Mouse (Mus musculus) hindbrain, postnatal 0 days (tissue): ENCODE results near the gene Rln3. TPM values are rescaled to one million over a fixed set of nuclear protein-coding genes. Genes with fewer than 3 reads are reported as not detected.
A peak's percentile ranks its signal among the peaks of the same experiment; 100 is the strongest.

ENCODE experiments used
- ATAC-seq: fragments of 200-750 bp; cut with Nextera tagmentation; 2 replicates; pipeline ENCODE4 v1.8.0; 2017; ENCODE audit warnings: mild to moderate bottlenecking, moderate TSS enrichment, moderate library complexity
- DNase-seq: peaks from one replicate; pipeline ENCODE4 v3.0.0-alpha.2; 2015; ENCODE audit warnings: low spot score
- H3K27ac ChIP-seq: fragments of 300-500 bp; sonication (generic); 2 replicates; pipeline ENCODE4 v1.5.1; 2014; ENCODE audit warnings: mild to moderate bottlenecking
- H3K27me3 ChIP-seq: fragments of 300-500 bp; sonication (generic); 2 replicates; pipeline ENCODE4 v1.6.1; 2014; ENCODE audit warnings: low read length, mixed read lengths; ENCODE audit not compliant: insufficient read depth
- H3K36me3 ChIP-seq: fragments of 300-500 bp; sonication (generic); 2 replicates; pipeline ENCODE4 v1.6.1; 2014; ENCODE audit warnings: low read length, mixed read lengths; ENCODE audit not compliant: insufficient read depth
- H3K4me1 ChIP-seq: fragments of 300-500 bp; sonication (generic); 2 replicates; pipeline ENCODE4 v1.6.1; 2014; ENCODE audit warnings: antibody characterized with exemption, low read length, mixed read lengths; ENCODE audit not compliant: insufficient read depth
- H3K4me2 ChIP-seq: fragments of 300-500 bp; sonication (generic); 2 replicates; pipeline ENCODE4 v1.6.1; 2014; ENCODE audit warnings: low read depth, mild to moderate bottlenecking, low read length, moderate library complexity, mixed read lengths
- H3K4me3 ChIP-seq: fragments of 300-500 bp; sonication (generic); 2 replicates; pipeline ENCODE4 v1.5.1; 2014; ENCODE audit warnings: low read length
- H3K9ac ChIP-seq: fragments of 300-500 bp; sonication (generic); replicated peaks from 2 replicates; pipeline ENCODE4 v1.6.1; 2014; ENCODE audit warnings: mild to moderate bottlenecking, low read length, moderate library complexity, mixed read lengths
- H3K9me3 ChIP-seq: fragments of 300-500 bp; sonication (generic); 2 replicates; pipeline ENCODE4 v1.6.1; 2016; ENCODE audit warnings: low read length, mixed read lengths
- CTCF ChIP-seq: IDR thresholded peaks from 2 replicates; pipeline ENCODE4 v1.5.1; 2016; ENCODE audit warnings: antibody characterized with exemption, control low read depth, low read depth
- WGBS: fragments of 180-500 bp; shearing (Covaris S2); extraction: QIAGEN DNeasy Blood & Tissue Kit; methylation state at CpG from one replicate; pipeline ENCODE4 v1.1.7; 2014; 5-methylcytosine and 5-hydroxymethylcytosine counted together
- polyA plus RNA-seq: library from polyadenylated mRNA; unstranded; fragments of >200 nt; fragmentation: Nextera tagmentation; extraction: Ambion mirVana; gene quantifications from 2 replicates; pipeline ENCODE4 v1.2.1, GENCODE M21; 2015
- total RNA-seq: library from RNA; depleted of rRNA; stranded (reverse); fragments of >200 nt; gene quantifications from 2 replicates; pipeline ENCODE4 v1.2.3, GENCODE M21; 2014

Rln3 gene
- total and polyA plus RNA-seq, 2 experiments from 2014 or later: 6.6 to 18.8 TPM

GRCm38 (mm10) chr8:84004533-84005201, 40.1 kb downstream of the Rln3 start:
- Histone ChIP-seq H3K27ac (peak overlapping the region; percentile 78), H3K9ac (peak overlapping the region; percentile 61), H3K36me3 (peaks cover 4% of the 10 kb centered on the region; the same call in 1 of the 2 replicates), H3K4me3 (peak overlapping the region; percentile 54), H3K27me3 (no peaks in the 10 kb centered on the region), H3K9me3 (no peaks in the 10 kb centered on the region), H3K4me1 (0 out of 2 replicates have a peak, but pooled peaks cover 3% of the 10 kb centered on the region), H3K4me2 (peak overlapping the region; percentile 93)
- WGBS: 1% methylated on average over 30 of the region's 30 CpGs
- DNase-seq (peak; percentile 96), ATAC-seq (peak; percentile 89)
- TF ChIP-seq CTCF: no peak

DNA sequence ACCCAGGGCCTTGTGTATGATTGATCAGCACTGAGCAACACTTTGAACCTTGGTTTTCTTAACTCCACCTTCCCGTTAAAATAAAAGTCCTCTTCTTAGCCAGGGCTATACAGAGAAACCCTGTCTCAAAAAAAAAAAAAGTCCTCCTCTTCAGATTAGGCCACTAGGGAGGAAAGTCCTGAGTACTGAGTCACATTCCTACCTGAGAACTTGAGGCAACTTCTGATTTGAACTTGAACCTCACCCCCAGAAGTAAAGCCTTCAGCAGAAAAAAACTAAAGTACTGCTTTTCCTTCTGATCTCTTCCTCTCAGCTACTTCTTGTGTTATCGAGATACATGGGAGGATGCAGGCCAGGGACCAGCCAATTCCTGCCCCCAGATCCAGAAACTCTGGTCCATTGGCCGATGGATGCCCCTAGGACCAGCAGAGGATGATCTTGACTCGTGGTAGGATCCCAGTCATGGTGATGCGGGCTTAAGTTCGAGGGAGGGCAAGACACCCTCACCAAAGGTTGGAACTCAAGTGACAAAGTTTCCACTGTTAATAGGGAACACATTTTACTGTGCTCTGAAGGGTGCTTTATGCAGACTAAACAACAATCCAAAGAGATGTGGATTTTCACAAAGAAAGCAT, 41.1 kb downstream of the Rln3 start:
- H3K27me3 ChIP-seq: no peaks in the 10 kb centered on the region
- H3K36me3 ChIP-seq: peaks cover 4% of the 10 kb centered on the region; the same call in 1 of the 2 replicates
- no peak overlapping the region for H3K27ac ChIP-seq
- WGBS: 77% methylated on average over 6 of the region's 6 CpGs
- no peaks in the 10 kb centered on the region for H3K9me3 ChIP-seq
- H3K4me1 ChIP-seq: 0 out of 2 replicates have a peak, but pooled peaks cover 7% of the 10 kb centered on the region
- no peak for TF ChIP-seq CTCF
- peak overlapping the region; percentile 61; the same call in 1 of the 2 replicates for H3K9ac ChIP-seq
- no peak for DNase-seq
- H3K4me2 ChIP-seq: peak overlapping the region; percentile 93
- H3K4me3 ChIP-seq: peak overlapping the region; percentile 54
- no peak for ATAC-seq

DNA sequence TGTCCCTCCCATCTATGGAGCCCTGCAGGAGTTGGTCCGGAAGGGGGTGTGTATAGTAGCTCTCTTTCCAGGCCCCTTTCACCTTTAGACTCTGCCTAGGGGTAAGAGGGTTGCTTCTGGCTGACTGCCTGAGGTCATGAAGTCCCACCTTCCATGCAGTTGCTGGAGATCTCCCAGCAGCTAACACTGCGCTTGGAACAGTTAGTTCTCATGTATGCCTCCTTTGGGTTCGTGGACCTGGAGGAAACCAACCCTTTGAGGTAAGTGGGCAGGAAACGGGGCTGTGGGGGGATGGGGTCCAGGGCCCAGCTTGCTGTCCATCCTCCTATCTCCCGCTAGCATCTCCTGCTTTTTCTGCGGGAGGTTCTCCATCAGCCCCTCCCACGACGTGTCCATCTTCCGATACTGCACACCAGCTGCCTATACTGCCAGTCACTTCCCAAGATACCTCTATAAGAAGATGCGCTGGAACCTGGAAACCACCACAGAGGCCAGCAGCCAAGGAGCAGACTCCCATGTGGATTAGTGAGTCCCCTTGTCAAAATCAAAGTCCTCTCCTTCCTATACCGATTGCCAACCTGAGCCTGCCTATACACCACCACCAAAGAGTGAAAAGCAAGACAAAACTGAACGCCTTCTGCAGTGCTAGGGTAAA, 41.7 kb downstream of the Rln3 start:
- H3K9ac ChIP-seq: no peak overlapping the region
- H3K4me3 ChIP-seq: no peak overlapping the region
- H3K27me3 ChIP-seq: no peaks in the 10 kb centered on the region
- H3K4me2 ChIP-seq: no peak overlapping the region
- WGBS: 53% methylated on average over 12 of the region's 12 CpGs
- H3K4me1 ChIP-seq: 0 out of 2 replicates have a peak, but pooled peaks cover 7% of the 10 kb centered on the region
- H3K27ac ChIP-seq: no peak overlapping the region
- peaks cover 4% of the 10 kb centered on the region; the same call in 1 of the 2 replicates for H3K36me3 ChIP-seq
- DNase-seq (no peak), ATAC-seq (no peak)
- H3K9me3 ChIP-seq: no peaks in the 10 kb centered on the region
- TF ChIP-seq CTCF: no peak

GRCm38 (mm10) chr8:84001281-84002000, 43.4 kb downstream of the Rln3 start, which contains the start of gene 1700067K01Rik:
Gene 1700067K01Rik (plus strand): TSS chr8:84001502.
- no peak within 1 kb of the TSS for H3K4me2 ChIP-seq
- ATAC-seq: no peak
- H3K4me1 ChIP-seq: 0 out of 2 replicates have a peak, but pooled peaks cover 7% of the 10 kb centered on the region
- no peaks in the 10 kb centered on the region for H3K9me3 ChIP-seq
- peaks cover 4% of the 10 kb centered on the region; the same call in 1 of the 2 replicates for H3K36me3 ChIP-seq
- no peak within 1 kb of the TSS for H3K4me3 ChIP-seq
- no peak within 1 kb of the TSS for H3K27ac ChIP-seq
- 31% methylated on average over 60 of the region's 61 CpGs for WGBS
- no peak for TF ChIP-seq CTCF
- H3K27me3 ChIP-seq: no peaks in the 10 kb centered on the region
- no peak for DNase-seq
- H3K9ac ChIP-seq: peak within 1 kb of the TSS; percentile 17; the same call in 1 of the 2 replicates

GRCm38 (mm10) chr8:83999825-84000224, 45.0 kb downstream of the Rln3 start:
- TF ChIP-seq CTCF: no peak
- ATAC-seq: no peak
- Histone ChIP-seq H3K36me3 (peaks cover 9% of the 10 kb centered on the region; the same call in 1 of the 2 replicates), H3K9ac (no peak overlapping the region), H3K4me2 (no peak overlapping the region), H3K27ac (no peak overlapping the region), H3K4me3 (no peak overlapping the region), H3K27me3 (no peaks in the 10 kb centered on the region), H3K4me1 (0 out of 2 replicates have a peak, but pooled peaks cover 4% of the 10 kb centered on the region), H3K9me3 (no peaks in the 10 kb centered on the region)
- no peak for DNase-seq
- WGBS: 94% methylated on average over 2 of the region's 2 CpGs
